Mouse (Mus musculus): Measurements from ENCODE around the gene Cma1. TPM values are rescaled to one million over a fixed set of nuclear protein-coding genes. Genes with fewer than 3 reads are reported as not detected.

Cma1 gene
- polyA plus RNA-seq, 1 experiment from 2014 or later: 233 TPM

DNA sequence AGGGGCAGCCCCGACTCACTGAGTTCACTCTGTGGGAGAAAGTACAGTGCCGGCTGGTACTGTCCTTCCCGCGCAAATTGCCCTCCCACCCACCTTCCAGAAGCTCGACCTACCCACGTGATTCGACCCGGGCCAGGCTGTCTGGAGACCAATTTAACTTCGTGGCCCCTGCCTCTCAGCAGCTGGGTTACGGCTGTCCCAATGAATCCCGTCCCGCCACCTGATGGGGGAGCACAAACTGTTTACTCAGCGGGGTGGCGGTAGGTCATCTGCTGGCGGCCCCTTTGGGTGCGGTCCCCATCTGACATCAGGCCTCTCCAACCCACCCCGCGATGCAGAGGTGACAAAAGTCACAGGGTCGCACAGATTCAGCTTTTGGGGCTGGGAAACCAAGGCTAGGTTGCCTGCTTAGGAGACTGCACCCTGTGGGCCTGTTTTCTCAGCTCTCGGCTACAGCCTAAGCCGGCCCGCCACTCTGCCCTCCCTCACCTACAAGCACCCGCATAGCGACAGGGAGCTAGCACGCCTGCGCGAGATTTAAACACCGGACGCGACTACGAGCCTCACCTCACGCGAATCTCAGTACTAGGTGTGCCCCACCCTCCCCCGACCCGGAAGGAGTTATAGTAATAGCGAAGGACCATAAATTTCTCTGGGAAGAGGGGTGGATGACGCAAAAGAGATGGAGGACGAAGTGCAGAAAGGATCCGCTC lies 44.6 kb downstream of the Cma1 start, which contains the start of gene Sdr39u1:
Gene Sdr39u1, minus strand, starts transcription at position 593 of the 713 bp plus-strand sequence.
- Histone ChIP-seq H3K4me2 (ENCODE audit: low read depth, low read length) (peak within 1 kb of the TSS; percentile 89), H3K27ac (replicated peaks; ENCODE audit: low read depth, low read length) (peak within 1 kb of the TSS; percentile 77), H3K27me3 (replicated peaks; ENCODE audit: control insufficient read depth, insufficient read depth, low read length) (no peaks in the 10 kb centered on the region), H3K36me3 (ENCODE audit: control insufficient read depth, insufficient read depth, low read length) (peaks cover 32% of the 10 kb centered on the region), H3K9me3 (ENCODE audit: control insufficient read depth, low read length) (no peaks in the 10 kb centered on the region), H3K4me3 (ENCODE audit: low read depth, low read length) (peak within 1 kb of the TSS; percentile 56), H3K9ac (ENCODE audit: low read depth, low read length) (peak within 1 kb of the TSS; percentile 88), H3K4me1 (ENCODE audit: control insufficient read depth, insufficient read depth, low read length) (peaks cover 5% of the 10 kb centered on the region; the same call in 1 of the 2 replicates)
- under 1% methylated on average over 39 of the region's 39 CpGs for WGBS
- DNase-seq (ENCODE audit: low spot score) (peak; percentile 96), ATAC-seq (ENCODE audit: low read depth) (peak; percentile 97)

DNA sequence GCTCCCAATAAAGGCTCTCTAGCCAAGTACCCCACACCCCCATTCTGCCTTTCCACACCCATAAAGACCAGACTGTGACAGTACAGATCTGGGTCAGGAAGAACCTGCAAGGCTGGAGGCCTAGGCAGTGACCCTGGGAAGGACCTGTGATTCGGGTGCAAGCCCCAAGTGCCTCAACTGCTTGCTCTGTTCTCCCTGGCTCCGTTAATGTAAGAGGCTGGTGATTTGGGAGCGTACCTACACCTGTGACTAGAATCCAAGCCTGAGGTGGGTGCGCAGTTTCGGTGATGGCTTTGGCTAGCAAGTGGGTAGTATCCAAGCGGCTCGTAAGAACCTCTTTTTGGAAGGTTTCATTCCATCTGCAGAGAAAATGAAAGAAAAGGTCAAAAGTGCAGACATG lies 45.5 kb downstream of the Cma1 start:
- Histone ChIP-seq H3K9me3 (ENCODE audit: control insufficient read depth, low read length) (no peaks in the 10 kb centered on the region), H3K27ac (replicated peaks; ENCODE audit: low read depth, low read length) (peak overlapping the region; percentile 77; the same call in 1 of the 2 replicates), H3K27me3 (replicated peaks; ENCODE audit: control insufficient read depth, insufficient read depth, low read length) (no peaks in the 10 kb centered on the region), H3K4me3 (ENCODE audit: low read depth, low read length) (peak overlapping the region; percentile 56; the same call in 1 of the 2 replicates), H3K4me1 (ENCODE audit: control insufficient read depth, insufficient read depth, low read length) (peaks cover 5% of the 10 kb centered on the region; the same call in 1 of the 2 replicates), H3K9ac (ENCODE audit: low read depth, low read length) (peak overlapping the region; percentile 88; the same call in 1 of the 2 replicates), H3K36me3 (ENCODE audit: control insufficient read depth, insufficient read depth, low read length) (peaks cover 41% of the 10 kb centered on the region), H3K4me2 (ENCODE audit: low read depth, low read length) (peak overlapping the region; percentile 89)
- WGBS: 89% methylated on average over 7 of the region's 7 CpGs
- DNase-seq (ENCODE audit: low spot score) (no peak), ATAC-seq (ENCODE audit: low read depth) (no peak)

DNA sequence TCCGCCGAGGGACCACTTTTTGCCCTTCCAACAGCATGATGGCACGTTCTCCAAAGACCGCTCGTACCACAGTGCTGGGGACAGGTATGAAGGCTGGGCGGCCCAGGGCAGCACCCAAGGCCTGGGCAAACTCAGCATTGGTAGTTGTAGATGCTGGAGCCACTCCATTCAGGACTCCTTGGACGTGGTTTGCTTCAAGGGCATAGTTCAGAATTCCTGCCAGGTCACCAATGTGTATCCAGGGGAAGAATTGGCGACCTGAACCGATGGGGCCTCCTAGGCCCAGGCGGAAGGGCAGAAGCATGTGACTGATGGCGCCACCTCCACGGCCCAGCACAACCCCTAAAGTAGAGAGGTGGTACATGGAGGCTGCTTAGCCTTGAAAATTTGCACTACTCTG lies 46.8 kb downstream of the Cma1 start:
- H3K4me2 ChIP-seq (ENCODE audit: low read depth, low read length): no peak overlapping the region
- WGBS: 91% methylated on average over 12 of the region's 12 CpGs
- no peak overlapping the region for H3K27ac ChIP-seq (replicated peaks; ENCODE audit: low read depth, low read length)
- H3K9me3 ChIP-seq (ENCODE audit: control insufficient read depth, low read length): no peaks in the 10 kb centered on the region
- H3K4me3 ChIP-seq (ENCODE audit: low read depth, low read length): no peak overlapping the region
- peaks cover 5% of the 10 kb centered on the region; the same call in 1 of the 2 replicates for H3K4me1 ChIP-seq (ENCODE audit: control insufficient read depth, insufficient read depth, low read length)
- H3K36me3 ChIP-seq (ENCODE audit: control insufficient read depth, insufficient read depth, low read length): peaks cover 51% of the 10 kb centered on the region
- ATAC-seq (ENCODE audit: low read depth) (no peak), DNase-seq (ENCODE audit: low spot score) (no peak)
- no peaks in the 10 kb centered on the region for H3K27me3 ChIP-seq (replicated peaks; ENCODE audit: control insufficient read depth, insufficient read depth, low read length)
- H3K9ac ChIP-seq (ENCODE audit: low read depth, low read length): no peak overlapping the region

Other genes with a start within 250 kb of the Cma1 start
- gene Tgm1, start 230.7 kb downstream of the Cma1 start, polyA plus RNA-seq (2014; fragmentation: Nextera tagmentation; extraction: Ambion mirVana): 7.1 and 8.0 TPM in 2 replicates
- gene Rabggta, start 222.4 kb downstream of the Cma1 start, polyA plus RNA-seq (2014; fragmentation: Nextera tagmentation; extraction: Ambion mirVana): 20.7 and 20.9 TPM in 2 replicates
- gene Dhrs1, start 199.0 kb downstream of the Cma1 start, polyA plus RNA-seq (2014; fragmentation: Nextera tagmentation; extraction: Ambion mirVana): 76.5 and 83.8 TPM in 2 replicates
- 32.6 and 36.9 TPM in 2 replicates for gene Nop9, start 199.0 kb downstream of the Cma1 start, polyA plus RNA-seq (2014; fragmentation: Nextera tagmentation; extraction: Ambion mirVana)
- 0.33 and 0.59 TPM in 2 replicates for gene Cideb, start 186.2 kb downstream of the Cma1 start, polyA plus RNA-seq (2014; fragmentation: Nextera tagmentation; extraction: Ambion mirVana)
- 0.47 and 0.51 TPM in 2 replicates for gene Ltb4r2, start 183.2 kb downstream of the Cma1 start, polyA plus RNA-seq (2014; fragmentation: Nextera tagmentation; extraction: Ambion mirVana)
- gene Ltb4r1, start 178.7 kb downstream of the Cma1 start, polyA plus RNA-seq (2014; fragmentation: Nextera tagmentation; extraction: Ambion mirVana): 0.24 and 0.56 TPM in 2 replicates
- 13.4 and 16.2 TPM in 2 replicates for gene Adcy4, start 160.6 kb downstream of the Cma1 start, polyA plus RNA-seq (2014; fragmentation: Nextera tagmentation; extraction: Ambion mirVana)
- 32.0 and 35.3 TPM in 2 replicates for gene Ripk3, start 155.8 kb downstream of the Cma1 start, polyA plus RNA-seq (2014; fragmentation: Nextera tagmentation; extraction: Ambion mirVana)
- gene Nfatc4, start 121.5 kb downstream of the Cma1 start, polyA plus RNA-seq (2014; fragmentation: Nextera tagmentation; extraction: Ambion mirVana): 56.5 and 74.7 TPM in 2 replicates
- 15.6 and 19.5 TPM in 2 replicates for gene Nynrin, start 90.7 kb downstream of the Cma1 start, polyA plus RNA-seq (2014; fragmentation: Nextera tagmentation; extraction: Ambion mirVana)
- gene Cbln3, start 60.3 kb downstream of the Cma1 start, polyA plus RNA-seq (2014; fragmentation: Nextera tagmentation; extraction: Ambion mirVana): 0.25 and 0.50 TPM in 2 replicates
- gene Khnyn, start 59.7 kb downstream of the Cma1 start, polyA plus RNA-seq (2014; fragmentation: Nextera tagmentation; extraction: Ambion mirVana): 9.1 and 9.7 TPM in 2 replicates
- gene Sdr39u1, start 44.4 kb downstream of the Cma1 start, polyA plus RNA-seq (2014; fragmentation: Nextera tagmentation; extraction: Ambion mirVana): 56.9 and 71.5 TPM in 2 replicates
- gene Cma2, start 6.3 kb upstream of the Cma1 start, polyA plus RNA-seq (2014; fragmentation: Nextera tagmentation; extraction: Ambion mirVana): 0.21 TPM in 1 of 2 replicates, not detected in the other
- gene Mcpt1, start 73.3 kb upstream of the Cma1 start, polyA plus RNA-seq (2014; fragmentation: Nextera tagmentation; extraction: Ambion mirVana): 0.34 and 0.39 TPM in 2 replicates
- not detected in 2 replicates for gene Mcpt9, start 85.8 kb upstream of the Cma1 start, polyA plus RNA-seq (2014; fragmentation: Nextera tagmentation; extraction: Ambion mirVana)
- 0.92 and 1.1 TPM in 2 replicates for gene Mcpt2, start 97.4 kb upstream of the Cma1 start, polyA plus RNA-seq (2014; fragmentation: Nextera tagmentation; extraction: Ambion mirVana)
- gene Mcpt4, start 117.6 kb upstream of the Cma1 start, polyA plus RNA-seq (2014; fragmentation: Nextera tagmentation; extraction: Ambion mirVana): 2.8 and 6.5 TPM in 2 replicates
- gene Mcpt8, start 140.6 kb upstream of the Cma1 start, polyA plus RNA-seq (2014; fragmentation: Nextera tagmentation; extraction: Ambion mirVana): 1.6 and 1.8 TPM in 2 replicates
- gene Ctsg, start 157.9 kb upstream of the Cma1 start, polyA plus RNA-seq (2014; fragmentation: Nextera tagmentation; extraction: Ambion mirVana): 0.29 and 0.57 TPM in 2 replicates
- 0.24 and 0.45 TPM in 2 replicates for gene Gzme, start 175.9 kb upstream of the Cma1 start, polyA plus RNA-seq (2014; fragmentation: Nextera tagmentation; extraction: Ambion mirVana)
- not detected in 2 replicates for gene Gzmd, start 187.9 kb upstream of the Cma1 start, polyA plus RNA-seq (2014; fragmentation: Nextera tagmentation; extraction: Ambion mirVana)
- gene Gzmg, start 214.9 kb upstream of the Cma1 start, polyA plus RNA-seq (2014; fragmentation: Nextera tagmentation; extraction: Ambion mirVana): not detected in 2 replicates
- gene Gzmn, start 229.9 kb upstream of the Cma1 start, polyA plus RNA-seq (2014; fragmentation: Nextera tagmentation; extraction: Ambion mirVana): not detected in 2 replicates